Mouse (Mus musculus) adrenal gland (tissue): ENCODE measurements around the gene Glp1r.

Source experiments
- microRNA-seq, 2 experiments: library from miRNA; unstranded; fragments of <30 nt; microRNA quantifications; one replicate each; pipeline ENCODE4; 2019

The Glp1r gene

Small RNA genes lying within 50 kb of the gene (microRNA-seq; reads per million reads assigned to microRNA genes)
- 0 reads per million in 2 experiments for gene Gm24026
